Mouse (Mus musculus) layer of hippocampus, adult 18-20 months (tissue): Measurements from ENCODE around the gene Bglap3. TPM values are rescaled to one million over a fixed set of nuclear protein-coding genes. Genes with fewer than 3 reads are reported as not detected.

ENCODE experiments used
- DNase-seq, 2 experiments: peaks; one replicate each; pipeline ENCODE4 v3.0.0; 2022; ENCODE audit warnings: low spot score in 2 of 2
- total RNA-seq, 2 experiments: library from RNA; stranded (reverse); gene quantifications; 2 replicates each; pipeline ENCODE4 v1.2.3; 2021

The Bglap3 gene
- total RNA-seq, 2 experiments from 2014 or later, result 0.23 to 0.97 TPM

GRCm38 (mm10) chr3:88336058-88337013 is 36.2 kb downstream of the Bglap3 start, which contains the start of the genes Tmem79 and Smg5:
Tmem79 (minus strand) TSS chr3:88336148.
Smg5 (plus strand) TSS chr3:88336260.
- peak; percentile 94 to 97 for DNase-seq

GRCm38 (mm10) chr3:88335436-88336053 is 37.0 kb downstream of the Bglap3 start:
- DNase-seq, result no peak

GRCm38 (mm10) chr3:88334902-88335435 is 37.6 kb downstream of the Bglap3 start:
- DNase-seq, result no peak

- no peak for DNase-seq
These were observed 38.4 kb downstream of the Bglap3 start for GRCm38 (mm10) chr3:88334029-88334658.

GRCm38 (mm10) chr3:88331282-88331681 is 41.3 kb downstream of the Bglap3 start:
- no peak for DNase-seq

DNA sequence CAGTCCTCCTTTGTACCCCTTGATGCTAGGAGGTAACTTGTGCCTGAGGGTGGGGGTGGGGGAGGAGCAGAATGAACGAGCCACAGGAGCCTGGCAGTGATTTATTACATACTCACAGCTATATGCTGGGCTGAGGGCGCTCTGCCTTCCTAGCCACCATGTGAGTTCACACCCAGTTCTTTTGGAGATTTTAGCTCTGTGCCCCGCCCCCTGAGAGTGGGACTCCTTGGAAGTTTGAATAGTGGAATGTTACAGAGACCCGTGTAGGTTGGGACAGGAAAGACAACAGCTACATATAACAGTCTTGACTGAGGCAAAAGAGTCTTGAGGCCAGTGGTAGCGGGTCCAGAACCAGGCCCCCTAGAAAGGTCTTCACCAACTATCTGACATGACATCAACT is 43.6 kb downstream of the Bglap3 start:
- DNase-seq, result no peak

DNA sequence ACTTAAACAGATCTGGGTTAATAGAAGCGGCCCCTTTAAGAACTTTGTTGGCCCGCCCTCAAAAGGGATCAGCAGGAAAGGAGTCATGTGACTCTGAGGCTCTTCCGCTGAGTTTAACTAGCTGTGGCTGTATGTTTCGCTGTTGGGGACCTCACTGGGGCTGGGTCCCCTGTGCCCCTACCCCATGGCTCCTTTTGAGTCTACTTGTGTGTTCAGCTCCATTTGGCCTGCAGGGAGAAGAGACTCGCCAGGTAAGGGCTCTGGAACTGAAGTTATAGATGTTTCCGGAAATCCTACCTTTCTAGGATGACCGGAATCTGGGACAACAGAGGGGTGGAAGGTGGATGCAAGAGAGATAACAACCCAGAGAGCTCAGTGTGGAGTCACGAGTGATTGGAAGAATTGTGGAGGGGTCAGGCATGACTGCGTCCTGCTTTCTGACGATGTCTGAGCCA is 47.6 kb downstream of the Bglap3 start, which contains the start of gene Glmp:
TSS of gene Glmp (plus strand) at position 73 of the 455 bp plus-strand sequence.
- peak; percentile 28 to 72 for DNase-seq

Other genes starting within 250 kb of the Bglap3 start
- gene Mef2d, start 230.4 kb downstream of the Bglap3 start, total RNA-seq, result 100 to 1,000 TPM; 194 to 205 TPM
- gene Rhbg, start 118.0 kb downstream of the Bglap3 start, total RNA-seq, result not detected
- under 1 TPM; 0.52 to 0.71 TPM for gene Gm38392, start 85.5 kb downstream of the Bglap3 start, total RNA-seq
- 1 to 10 TPM; 2.7 to 3.9 TPM for gene Tsacc, start 75.7 kb downstream of the Bglap3 start, total RNA-seq
- 100 to 1,000 TPM; 186 to 189 TPM for gene Cct3, start 75.6 kb downstream of the Bglap3 start, total RNA-seq
- gene Glmp, start 47.7 kb downstream of the Bglap3 start, total RNA-seq, result 10 to 100 TPM; 89.8 to 94.5 TPM
- 1 to 10 TPM; 1.5 to 2.3 TPM for gene Tmem79, start 36.6 kb downstream of the Bglap3 start, total RNA-seq
- gene Smg5, start 36.5 kb downstream of the Bglap3 start, total RNA-seq, result 10 to 100 TPM; 64.5 to 65.7 TPM
- gene Paqr6, start 8.2 kb downstream of the Bglap3 start, total RNA-seq, result 10 to 100 TPM; 14.0 to 16.6 TPM
- not detected for gene Bglap2, start 6.0 kb upstream of the Bglap3 start, total RNA-seq
- not detected for gene Bglap, start 11.7 kb upstream of the Bglap3 start, total RNA-seq
- gene Pmf1, start 37.6 kb upstream of the Bglap3 start, total RNA-seq, result 1 to 10 TPM; 5.9 to 6.5 TPM
- 10 to 100 TPM; 71.9 to 73.0 TPM for gene Slc25a44, start 52.4 kb upstream of the Bglap3 start, total RNA-seq
- gene Sema4a, start 88.4 kb upstream of the Bglap3 start, total RNA-seq, result 10 to 100 TPM; 40.4 to 41.5 TPM
- 10 to 100 TPM; 36.5 to 40.2 TPM for gene Lmna, start 137.2 kb upstream of the Bglap3 start, total RNA-seq
- 1 to 10 TPM; 2.0 to 2.2 TPM for gene Mex3a, start 159.7 kb upstream of the Bglap3 start, total RNA-seq
- gene Rab25, start 175.6 kb upstream of the Bglap3 start, total RNA-seq, result not detected
- gene Lamtor2, start 180.3 kb upstream of the Bglap3 start, total RNA-seq, result 100 to 1,000 TPM; 112 to 113 TPM
- 100 to 1,000 TPM; 118 to 122 TPM for gene Ubqln4, start 181.0 kb upstream of the Bglap3 start, total RNA-seq
- gene Ssr2, start 203.1 kb upstream of the Bglap3 start, total RNA-seq, result 10 to 100 TPM; 91.5 to 97.2 TPM
- gene Arhgef2, start 233.2 kb upstream of the Bglap3 start, total RNA-seq, result 100 to 1,000 TPM; 237 to 255 TPM